Mouse (Mus musculus): ENCODE results near the gene Chd4.

Chd4 gene

DNA sequence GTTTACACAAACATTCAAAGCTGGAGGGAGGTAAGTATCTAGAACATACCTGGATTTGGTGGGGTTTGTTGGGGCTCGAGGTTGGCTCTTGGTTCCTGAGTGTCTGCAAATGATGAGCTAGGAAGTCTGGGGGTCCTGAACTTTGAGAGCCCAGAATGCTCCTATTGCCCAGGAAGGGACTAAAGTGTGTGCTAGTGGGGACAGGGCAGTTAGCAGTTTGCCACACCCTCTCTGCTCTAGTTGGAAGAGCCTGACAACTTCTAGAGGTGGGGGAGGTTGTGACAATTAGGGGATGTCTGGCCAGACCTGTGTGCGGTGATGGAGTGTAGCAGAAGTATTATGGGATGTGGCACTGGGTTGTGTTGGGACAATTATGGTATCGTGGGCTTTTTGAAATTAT, 938 bp upstream of the Chd4 start:
- DNase-seq: no peak

GRCm38 (mm10) chr6:125096279-125096596, 457 bp downstream of the Chd4 start:
- no peak for DNase-seq

DNA sequence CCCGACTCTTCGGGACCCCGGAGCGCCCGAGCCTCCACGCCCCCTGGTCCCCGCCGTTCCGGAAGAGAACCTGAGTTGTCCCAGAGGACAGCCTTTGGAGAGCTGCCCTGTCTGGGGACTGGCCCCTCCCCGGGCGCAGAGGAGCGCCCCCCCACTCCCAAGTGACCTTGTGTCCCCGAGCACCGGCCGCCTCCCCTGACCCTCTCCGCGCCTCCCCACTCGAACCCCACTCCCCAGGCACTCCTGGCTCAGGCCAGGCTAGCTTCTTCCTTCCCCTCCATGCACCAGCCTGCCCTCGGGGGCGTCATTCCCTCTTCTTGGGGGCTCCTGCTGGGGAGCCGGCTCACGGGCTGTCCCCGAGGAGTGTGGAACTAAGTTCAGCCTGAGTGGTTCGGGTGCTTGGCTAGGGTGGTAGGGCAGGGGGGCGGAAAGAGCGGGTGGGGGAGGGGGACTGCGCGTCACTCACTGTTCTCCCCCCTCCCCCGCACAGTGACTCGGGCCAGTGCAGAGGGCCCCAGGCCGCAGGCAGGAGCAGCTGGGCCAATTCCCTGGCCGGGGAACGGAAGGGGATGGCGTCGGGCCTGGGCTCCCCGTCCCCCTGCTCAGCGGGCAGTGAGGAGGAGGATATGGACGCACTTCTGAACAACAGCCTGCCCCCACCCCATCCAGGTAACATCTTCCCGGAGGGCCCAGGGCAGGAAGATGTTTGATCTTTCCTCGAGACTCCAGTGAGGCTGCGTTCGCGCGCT, 990 bp downstream of the Chd4 start:
- peak in 1 of 2 experiments; percentile 69 for DNase-seq

DNA sequence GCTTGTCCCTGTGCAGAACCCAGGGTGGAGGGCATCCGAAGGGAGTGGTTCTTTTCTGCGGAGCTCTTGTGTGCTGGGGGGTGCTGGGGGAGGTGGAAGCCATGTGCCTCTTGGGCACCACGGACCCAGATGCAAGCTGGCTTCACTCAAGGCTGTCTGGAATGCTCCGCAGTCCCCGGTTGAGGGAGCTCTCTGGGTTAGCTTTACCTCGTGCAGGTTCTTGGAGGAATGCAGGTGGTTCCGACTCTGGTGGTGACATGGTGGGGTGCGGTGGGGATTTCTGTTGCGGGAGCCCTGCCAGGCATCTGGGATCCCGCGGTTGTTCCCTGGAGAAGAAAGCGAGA, 1.5 kb downstream of the Chd4 start:
- DNase-seq: no peak

DNA sequence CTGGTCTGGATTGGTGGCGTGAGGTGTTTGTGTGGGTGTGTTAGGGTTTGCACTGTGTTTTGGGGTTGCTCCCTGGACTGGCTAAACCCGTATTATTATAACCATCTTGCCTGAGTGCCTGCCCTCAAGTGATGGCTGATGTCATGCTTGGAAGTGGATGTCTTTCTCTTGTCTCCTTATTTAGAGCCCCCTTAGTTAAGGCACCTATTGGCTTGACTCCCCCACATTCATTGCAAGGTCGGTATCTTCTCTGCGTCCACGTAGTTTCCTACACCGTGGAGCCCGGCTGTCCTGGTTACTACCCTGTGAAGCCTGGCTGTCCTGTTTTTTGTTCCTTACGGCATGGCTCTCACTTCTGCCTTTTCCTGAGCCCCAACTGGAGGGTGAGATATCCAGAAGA, 2.2 kb downstream of the Chd4 start:
- no peak for DNase-seq

DNA sequence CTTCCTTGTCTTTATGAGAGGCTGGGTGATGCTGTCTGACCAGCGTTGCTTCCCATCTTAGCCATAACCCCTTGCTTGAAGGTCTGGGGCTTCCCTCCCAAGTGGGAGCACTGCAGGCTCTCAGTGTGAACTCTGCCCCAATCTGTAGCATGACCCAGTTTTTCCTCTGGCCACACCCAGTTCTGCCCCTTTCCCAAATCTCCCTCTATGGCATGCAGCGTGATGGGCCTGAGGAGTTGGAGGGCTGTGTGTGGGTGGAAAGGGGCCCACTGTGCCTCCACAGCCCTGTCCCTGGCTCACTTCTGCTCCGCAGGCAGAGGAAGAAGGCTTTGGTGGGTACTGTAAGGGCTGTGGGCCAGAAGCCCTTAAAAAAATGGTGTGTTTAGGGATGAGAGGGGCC, 2.7 kb downstream of the Chd4 start:
- DNase-seq: no peak

GRCm38 (mm10) chr6:125099421-125099971, 3.7 kb downstream of the Chd4 start:
- DNase-seq: no peak

GRCm38 (mm10) chr6:125101444-125101843, 5.7 kb downstream of the Chd4 start:
- DNase-seq: no peak

GRCm38 (mm10) chr6:125104223-125104622, 8.4 kb downstream of the Chd4 start:
- DNase-seq: no peak

- DNase-seq: no peak
Observed at GRCm38 (mm10) chr6:125107705-125108104, 11.9 kb downstream of the Chd4 start.

- DNase-seq: no peak
Observed at GRCm38 (mm10) chr6:125109371-125109770, 13.6 kb downstream of the Chd4 start.

GRCm38 (mm10) chr6:125110927-125111326, 15.1 kb downstream of the Chd4 start:
- peak in 1 of 2 experiments; percentile 65 for DNase-seq

GRCm38 (mm10) chr6:125112553-125112952, 16.8 kb downstream of the Chd4 start:
- DNase-seq: no peak

DNA sequence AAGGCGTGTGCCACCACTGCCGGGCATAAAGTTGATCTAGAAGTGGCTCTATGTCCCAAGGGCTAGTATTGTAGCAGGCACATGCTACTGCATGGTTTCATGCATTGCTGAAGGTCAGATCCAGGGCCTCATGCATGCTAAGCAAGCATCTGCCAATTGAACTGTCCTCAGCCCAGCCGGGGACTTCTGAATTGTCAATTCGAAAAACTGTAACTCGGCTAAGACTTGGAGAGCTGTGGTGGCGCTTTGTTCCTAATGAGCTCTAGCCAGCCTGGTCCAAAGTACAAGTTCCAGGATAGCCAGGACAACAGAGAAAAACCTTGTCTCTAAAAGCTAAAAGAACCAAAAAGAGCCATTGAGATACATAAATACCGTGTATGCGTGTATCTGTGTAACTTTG, 23.6 kb downstream of the Chd4 start:
- peak; percentile 45 to 52 for DNase-seq

GRCm38 (mm10) chr6:125128724-125129123, 32.9 kb downstream of the Chd4 start:
- DNase-seq: no peak

DNA sequence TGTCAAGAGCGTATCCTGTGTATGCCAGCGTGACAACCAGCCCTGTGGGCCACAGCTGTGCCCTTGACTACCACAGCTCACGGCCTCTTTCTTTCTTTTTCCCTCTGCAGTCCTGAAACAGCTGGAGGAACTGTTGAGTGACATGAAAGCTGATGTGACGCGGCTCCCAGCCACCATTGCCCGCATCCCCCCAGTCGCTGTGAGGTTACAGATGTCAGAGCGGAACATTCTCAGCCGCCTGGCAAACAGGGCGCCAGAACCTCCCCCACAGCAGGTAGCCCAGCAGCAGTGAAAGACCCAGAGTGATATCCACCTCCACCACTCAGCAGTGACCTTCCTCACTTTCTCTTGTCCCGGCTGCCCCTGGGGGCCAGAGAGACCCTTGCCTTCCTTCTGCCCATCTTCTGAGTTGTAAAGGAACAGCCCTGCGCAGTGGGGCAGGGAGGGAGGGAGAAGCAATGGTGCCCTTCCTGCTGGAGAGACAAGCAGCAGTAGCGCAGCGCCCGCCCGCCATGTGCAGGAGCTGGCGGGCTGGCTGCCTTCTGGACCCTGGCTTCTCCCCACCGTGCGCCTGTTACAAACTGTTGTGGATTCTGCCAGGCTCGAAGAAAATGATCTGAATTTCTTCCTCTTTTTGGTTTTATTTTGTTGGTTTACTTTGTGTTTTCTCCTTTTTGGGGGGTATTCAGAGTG, 34.1 kb downstream of the Chd4 start:
- no peak for DNase-seq

DNA sequence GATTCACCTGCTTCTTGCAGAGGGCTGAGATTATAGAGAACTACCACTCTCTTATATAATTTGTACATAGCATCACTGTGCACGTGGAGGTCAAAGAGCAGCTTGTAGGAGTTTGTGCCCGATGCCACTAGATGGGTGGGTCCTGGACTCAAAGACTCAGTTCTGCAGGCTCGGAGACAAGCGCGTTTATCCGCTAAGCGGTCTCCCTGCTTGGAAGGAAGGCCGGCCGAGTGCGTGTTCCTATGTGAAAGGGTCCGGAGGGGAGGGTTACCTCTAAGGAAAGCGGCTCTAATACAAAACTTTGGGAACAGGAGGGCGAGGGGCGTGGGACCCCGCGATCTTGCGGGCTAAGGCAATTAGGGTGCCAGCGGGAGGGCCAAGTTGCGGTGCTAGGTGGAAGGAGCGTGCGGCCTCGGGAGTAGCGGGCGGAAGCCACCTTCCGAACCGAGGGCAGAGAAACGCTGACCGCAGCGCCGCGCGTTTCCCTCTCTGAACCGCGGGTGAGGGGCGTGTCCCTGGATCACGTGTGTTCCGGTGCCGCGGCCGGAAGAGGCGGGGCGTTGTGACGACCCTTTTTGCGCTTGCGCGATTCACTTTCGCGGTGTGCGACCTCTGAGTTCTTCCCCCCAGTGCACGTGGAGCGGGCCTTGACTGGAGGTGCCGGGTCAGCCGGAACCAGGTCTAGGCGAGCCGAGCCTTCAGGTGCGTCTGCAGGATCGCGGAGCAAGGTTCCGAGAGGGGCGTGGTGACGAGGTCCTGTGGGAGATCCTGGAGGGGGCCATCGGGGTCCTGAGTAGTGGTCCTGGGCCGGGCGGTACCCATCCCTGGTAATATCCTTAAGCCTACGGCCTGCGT, 35.7 kb downstream of the Chd4 start, which contains the start of gene Nop2:
TSS of gene Nop2 (plus strand) at position 608 of the 855 bp plus-strand sequence.
- DNase-seq: peak; percentile 88 to 89

GRCm38 (mm10) chr6:125132470-125132869, 36.7 kb downstream of the Chd4 start:
- DNase-seq: no peak

- peak in 1 of 2 experiments; percentile 44 for DNase-seq
Observed at GRCm38 (mm10) chr6:125137002-125137671, 41.4 kb downstream of the Chd4 start.

DNA sequence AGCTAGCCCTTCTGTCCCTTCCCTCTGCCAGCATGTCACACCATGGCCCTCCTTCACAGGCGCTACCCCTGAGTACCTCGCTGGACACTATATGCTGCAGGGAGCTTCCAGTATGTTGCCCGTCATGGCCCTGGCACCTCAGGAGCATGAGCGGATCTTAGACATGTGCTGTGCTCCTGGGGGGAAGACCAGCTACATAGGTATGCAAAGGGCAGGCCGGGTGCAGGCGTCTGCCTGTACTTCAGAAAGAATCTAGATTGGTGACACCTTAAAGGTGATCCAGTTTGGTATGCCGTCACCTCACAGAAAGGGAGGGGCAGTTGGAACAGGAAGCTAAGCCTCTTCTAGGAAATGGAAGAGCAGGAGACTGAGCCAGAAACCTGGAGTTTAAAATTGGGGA, 44.0 kb downstream of the Chd4 start:
- no peak for DNase-seq

GRCm38 (mm10) chr6:125142436-125142835, 46.7 kb downstream of the Chd4 start:
- no peak for DNase-seq

GRCm38 (mm10) chr6:125143128-125143527, 47.3 kb downstream of the Chd4 start:
- DNase-seq: no peak

DNA sequence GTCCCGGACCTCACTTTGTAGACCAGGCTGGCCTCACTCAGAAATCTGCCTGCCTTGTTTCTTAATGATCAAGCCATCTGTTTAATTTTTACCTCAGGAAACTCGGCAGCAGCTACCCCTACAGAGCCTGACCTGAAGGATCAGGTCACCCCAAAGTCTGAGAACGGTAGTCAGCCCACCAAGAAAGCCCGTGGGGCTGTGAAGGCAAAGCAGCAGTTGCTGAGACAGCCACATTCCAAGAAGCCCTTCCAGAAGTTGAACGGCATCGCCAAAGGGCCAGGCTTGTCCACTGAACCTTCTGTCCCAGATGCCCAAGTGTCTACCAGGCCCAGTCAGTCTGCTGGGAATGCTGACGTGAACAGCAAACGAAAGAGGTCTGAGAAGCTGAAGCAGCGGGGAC, 48.1 kb downstream of the Chd4 start:
- peak; percentile 45 to 50 for DNase-seq
